Mouse (Mus musculus) right cerebral cortex, postnatal 25 days (tissue): ENCODE data around the gene Stum.
"Not testable (repeated sequence)": the region's sequence is repeated elsewhere in the genome, so short reads cannot be mapped to it uniquely, and the experiment has no call there.

Source experiments
- DNase-seq: peaks from one replicate; pipeline ENCODE4 v3.0.0; 2022

The Stum gene

GRCm38 (mm10) chr1:180403694-180404606 lies 79.4 kb downstream of the Stum start:
- DNase-seq: no peak

GRCm38 (mm10) chr1:180403357-180403693 lies 80.0 kb downstream of the Stum start:
- DNase-seq: no peak

- no peak for DNase-seq
These were observed 80.7 kb downstream of the Stum start for GRCm38 (mm10) chr1:180402481-180403081.

GRCm38 (mm10) chr1:180401725-180402124 lies 81.6 kb downstream of the Stum start:
- DNase-seq: no peak

GRCm38 (mm10) chr1:180400691-180401455 lies 82.4 kb downstream of the Stum start:
- DNase-seq: no peak

- no peak for DNase-seq
These were observed 84.9 kb downstream of the Stum start for GRCm38 (mm10) chr1:180398446-180398845.

- no peak for DNase-seq
These were observed 85.6 kb downstream of the Stum start for GRCm38 (mm10) chr1:180397734-180398133.

GRCm38 (mm10) chr1:180393873-180394272 lies 89.4 kb downstream of the Stum start:
- no peak for DNase-seq

GRCm38 (mm10) chr1:180393017-180393797 lies 90.1 kb downstream of the Stum start:
- DNase-seq: no peak

GRCm38 (mm10) chr1:180392137-180392798 lies 91.0 kb downstream of the Stum start:
- no peak for DNase-seq

- no peak for DNase-seq
These were observed 91.7 kb downstream of the Stum start for GRCm38 (mm10) chr1:180391575-180391945.

GRCm38 (mm10) chr1:180390746-180391574 lies 92.3 kb downstream of the Stum start:
- no peak for DNase-seq

GRCm38 (mm10) chr1:180390321-180390731 lies 93.0 kb downstream of the Stum start:
- DNase-seq: no peak

- DNase-seq: not testable (repeated sequence)
These were observed 94.0 kb downstream of the Stum start for GRCm38 (mm10) chr1:180389213-180389760.

GRCm38 (mm10) chr1:180388481-180388880 lies 94.8 kb downstream of the Stum start:
- DNase-seq: no peak

- no peak for DNase-seq
These were observed 95.4 kb downstream of the Stum start for GRCm38 (mm10) chr1:180387750-180388480.

- peak; percentile 98 for DNase-seq
These were observed 96.2 kb downstream of the Stum start for GRCm38 (mm10) chr1:180386951-180387749.

- DNase-seq: no peak
These were observed 98.0 kb downstream of the Stum start for GRCm38 (mm10) chr1:180385308-180385707.

GRCm38 (mm10) chr1:180384486-180384885 lies 98.8 kb downstream of the Stum start:
- DNase-seq: peak; percentile 52
